Mouse (Mus musculus): ENCODE data around the gene Pdcd1lg2.

Pdcd1lg2 gene

DNA sequence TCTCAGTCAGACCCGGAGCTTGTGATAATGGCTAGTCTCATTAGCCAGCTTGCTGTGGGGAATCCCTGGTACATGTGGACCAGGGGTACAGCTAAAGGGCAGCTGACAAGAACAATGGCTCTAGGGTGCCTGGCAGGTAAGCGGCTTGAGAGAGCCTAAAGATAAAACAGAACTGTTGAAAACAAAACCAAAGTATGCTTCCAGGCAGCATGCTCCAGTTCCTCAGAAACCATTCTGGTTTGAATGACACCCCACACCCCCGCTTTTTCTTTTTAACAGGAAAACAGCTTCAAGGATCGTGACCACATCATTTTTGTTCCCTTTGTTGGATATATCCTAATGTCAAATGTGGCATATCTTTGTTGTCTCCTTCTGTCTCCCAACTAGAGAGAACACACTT, at the start of gene Pdcd1lg2:
TSS of gene Pdcd1lg2 (plus strand) at position 301 of the 400 bp plus-strand sequence.
- DNase-seq (ENCODE audit: low spot score in 2 of 2) = no peak

DNA sequence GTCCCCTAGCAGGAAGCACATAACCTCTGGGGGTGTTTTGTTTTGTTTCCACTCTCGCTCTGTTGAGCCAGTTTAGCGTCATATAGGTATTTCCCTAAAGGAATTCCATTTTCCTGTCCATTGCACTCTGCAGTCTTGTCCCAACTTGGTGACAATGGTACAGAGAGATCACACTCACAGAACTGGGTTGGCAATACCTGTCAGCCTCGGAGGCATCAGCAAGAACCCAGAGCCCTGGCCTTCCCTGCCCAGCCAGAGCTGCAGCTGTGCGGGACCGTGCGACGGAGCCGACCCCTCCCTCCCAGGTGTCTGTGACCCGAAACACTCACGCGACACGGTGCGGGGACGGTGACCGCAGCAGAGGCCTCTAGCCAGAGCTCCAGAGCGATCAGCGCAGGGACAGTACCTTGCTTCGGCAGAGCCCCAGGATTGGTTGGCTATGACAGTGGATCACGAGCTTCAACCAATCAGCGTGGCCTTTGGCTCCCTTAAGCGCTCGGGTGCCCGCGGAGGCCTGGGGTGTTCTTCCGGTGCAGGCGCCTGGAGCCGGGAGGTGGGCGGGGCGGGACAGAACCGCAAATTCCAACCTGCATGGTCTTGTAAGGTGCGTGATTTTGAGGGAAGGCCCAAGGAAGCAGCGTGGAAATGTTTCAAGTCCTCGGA, 49.1 kb upstream of the Pdcd1lg2 start:
- DNase-seq (ENCODE audit: low spot score in 2 of 2) = peak; percentile 72 to 84

- no peak for DNase-seq (ENCODE audit: low spot score in 2 of 2)
Observed at GRCm38 (mm10) chr19:29362173-29362930, 48.4 kb upstream of the Pdcd1lg2 start.

GRCm38 (mm10) chr19:29363557-29363956, 47.2 kb upstream of the Pdcd1lg2 start:
- no peak for DNase-seq (ENCODE audit: low spot score in 2 of 2)

GRCm38 (mm10) chr19:29364076-29364475, 46.6 kb upstream of the Pdcd1lg2 start:
- no peak for DNase-seq (ENCODE audit: low spot score in 2 of 2)

- DNase-seq (ENCODE audit: low spot score in 2 of 2) = no peak
Observed at GRCm38 (mm10) chr19:29365105-29365504, 45.6 kb upstream of the Pdcd1lg2 start.

- no peak for DNase-seq (ENCODE audit: low spot score in 2 of 2)
Observed at GRCm38 (mm10) chr19:29366226-29366968, 44.3 kb upstream of the Pdcd1lg2 start.

- peak; percentile 57 to 72 for DNase-seq (ENCODE audit: low spot score in 2 of 2)
Observed at GRCm38 (mm10) chr19:29366969-29367622, 43.6 kb upstream of the Pdcd1lg2 start, which contains the start of the genes Plgrkt and Cd274. Gene Plgrkt (minus strand): TSS chr19:29367390. Gene Cd274 (plus strand): TSS chr19:29367455.

- no peak for DNase-seq (ENCODE audit: low spot score in 2 of 2)
Observed at GRCm38 (mm10) chr19:29368041-29368440, 42.7 kb upstream of the Pdcd1lg2 start.

GRCm38 (mm10) chr19:29368671-29369309, 41.9 kb upstream of the Pdcd1lg2 start:
- DNase-seq (ENCODE audit: low spot score in 2 of 2) = no peak

DNA sequence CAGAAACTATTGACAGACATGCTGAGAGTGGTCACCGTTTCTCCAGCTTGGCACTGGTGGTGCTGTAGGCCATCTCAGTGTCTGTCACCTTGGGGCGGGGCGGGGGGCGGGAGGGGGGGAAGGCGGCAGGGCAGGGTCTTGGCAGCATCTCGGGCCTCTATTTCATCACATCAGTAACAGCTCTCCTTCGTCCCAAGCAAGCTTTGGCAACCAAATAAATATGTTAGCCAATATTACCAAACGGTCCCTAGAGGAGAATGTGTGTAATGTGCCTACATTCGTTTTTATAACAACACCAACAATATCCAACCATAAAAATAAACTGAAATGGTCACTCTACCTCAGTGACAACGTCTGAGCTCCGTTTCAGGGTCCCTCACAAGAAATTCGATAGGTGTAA, 40.6 kb upstream of the Pdcd1lg2 start:
- no peak for DNase-seq (ENCODE audit: low spot score in 2 of 2)

GRCm38 (mm10) chr19:29370545-29371283, 40.0 kb upstream of the Pdcd1lg2 start:
- no peak for DNase-seq (ENCODE audit: low spot score in 2 of 2)

- no peak for DNase-seq (ENCODE audit: low spot score in 2 of 2)
Observed at GRCm38 (mm10) chr19:29371284-29372081, 39.2 kb upstream of the Pdcd1lg2 start.

GRCm38 (mm10) chr19:29372138-29372537, 38.6 kb upstream of the Pdcd1lg2 start:
- no peak for DNase-seq (ENCODE audit: low spot score in 2 of 2)

DNA sequence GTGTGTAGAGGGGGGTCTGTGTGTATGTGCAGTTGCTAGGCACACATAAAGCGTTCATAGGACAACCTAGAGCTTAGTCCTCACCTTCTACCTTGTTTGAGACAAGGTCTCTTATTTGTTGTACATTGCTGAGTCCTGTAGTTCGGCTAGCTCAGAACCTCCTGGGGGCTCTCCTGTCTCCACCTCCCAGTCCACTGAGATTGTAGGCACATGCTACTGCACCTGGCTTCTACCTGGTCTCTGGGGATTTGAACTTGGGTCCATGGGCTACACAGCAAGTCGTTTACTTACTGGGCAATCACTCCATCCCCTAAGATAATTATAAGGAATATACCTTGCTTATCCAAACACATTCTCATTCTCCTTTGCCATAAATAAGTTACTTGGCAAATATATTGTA, 38.1 kb upstream of the Pdcd1lg2 start:
- no peak for DNase-seq (ENCODE audit: low spot score in 2 of 2)

GRCm38 (mm10) chr19:29373438-29373837, 37.3 kb upstream of the Pdcd1lg2 start:
- no peak for DNase-seq (ENCODE audit: low spot score in 2 of 2)

GRCm38 (mm10) chr19:29374947-29375346, 35.8 kb upstream of the Pdcd1lg2 start:
- no peak for DNase-seq (ENCODE audit: low spot score in 2 of 2)

GRCm38 (mm10) chr19:29376382-29376781, 34.3 kb upstream of the Pdcd1lg2 start:
- DNase-seq (ENCODE audit: low spot score in 2 of 2) = no peak

DNA sequence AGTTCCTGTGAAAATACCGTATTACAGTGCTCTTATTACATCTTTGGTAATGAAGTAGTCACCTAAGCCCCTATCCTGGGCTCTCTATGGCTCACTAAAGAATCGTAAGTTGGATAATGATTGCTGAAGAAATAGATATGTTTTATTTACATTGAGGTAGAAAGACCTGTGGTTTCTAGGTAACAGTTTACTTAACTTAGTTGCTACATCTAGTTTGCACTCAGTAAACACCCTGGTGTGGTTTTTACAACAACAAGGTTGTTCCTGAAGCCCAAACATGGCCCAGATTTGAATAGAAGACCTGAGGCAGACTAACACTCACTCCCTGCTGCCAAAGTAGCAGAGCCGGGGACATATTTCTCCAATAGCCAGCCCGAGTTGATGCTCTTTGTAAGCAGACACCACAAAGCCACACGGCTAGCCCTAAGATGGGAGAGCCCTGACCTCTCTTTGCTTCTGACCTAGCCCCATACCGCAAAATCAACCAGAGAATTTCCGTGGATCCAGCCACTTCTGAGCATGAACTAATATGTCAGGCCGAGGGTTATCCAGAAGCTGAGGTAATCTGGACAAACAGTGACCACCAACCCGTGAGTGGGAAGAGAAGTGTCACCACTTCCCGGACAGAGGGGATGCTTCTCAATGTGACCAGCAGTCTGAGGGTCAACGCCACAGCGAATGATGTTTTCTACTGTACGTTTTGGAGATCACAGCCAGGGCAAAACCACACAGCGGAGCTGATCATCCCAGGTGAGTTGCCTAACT, 30.7 kb upstream of the Pdcd1lg2 start:
- no peak for DNase-seq (ENCODE audit: low spot score in 2 of 2)
